Mouse (Mus musculus) cerebellum, adult 11-12 months (tissue): Measurements from ENCODE around the gene Xlr4c.
"Not testable (repeated sequence)": the region's sequence is repeated elsewhere in the genome, so short reads cannot be mapped to it uniquely, and the experiment has no call there.

Experiments
- DNase-seq: peaks from one replicate; pipeline ENCODE4 v3.0.0; 2022

Xlr4c gene

GRCm38 (mm10) chrX:73242821-73243325 is at the start of gene Xlr4c:
Gene Xlr4c (minus strand): TSS chrX:73243130.
- DNase-seq: not testable (repeated sequence)

GRCm38 (mm10) chrX:73265270-73265669 is 22.3 kb upstream of the Xlr4c start, which contains the start of gene Xlr3c:
Gene Xlr3c (minus strand): TSS chrX:73265390.
- DNase-seq: not testable (repeated sequence)

- DNase-seq: not testable (repeated sequence)
Observed at GRCm38 (mm10) chrX:73262428-73262827, 19.5 kb upstream of the Xlr4c start.

GRCm38 (mm10) chrX:73229288-73229687 is 13.6 kb downstream of the Xlr4c start:
- DNase-seq: no peak

GRCm38 (mm10) chrX:73228606-73229214 is 14.2 kb downstream of the Xlr4c start:
- DNase-seq: peak; percentile 75

- DNase-seq: peak; percentile 84
Observed at GRCm38 (mm10) chrX:73227914-73228605, 14.9 kb downstream of the Xlr4c start, which contains the start of gene F8a. Gene F8a (plus strand): TSS chrX:73228291.

GRCm38 (mm10) chrX:73225365-73225764 is 17.6 kb downstream of the Xlr4c start:
- DNase-seq: no peak

GRCm38 (mm10) chrX:73213819-73214564 is 28.9 kb downstream of the Xlr4c start, which contains the start of gene Xlr4b:
Gene Xlr4b (plus strand): TSS chrX:73214333.
- DNase-seq: not testable (repeated sequence)

GRCm38 (mm10) chrX:73191934-73192333 is 51.0 kb downstream of the Xlr4c start, which contains the start of gene Xlr3b:
Gene Xlr3b (plus strand): TSS chrX:73192207.
- DNase-seq: peak; percentile 71
